Mouse (Mus musculus) spleen, adult 2 months (tissue): Measurements from ENCODE around the gene Batf. TPM values are rescaled to one million over a fixed set of nuclear protein-coding genes. Genes with fewer than 3 reads are reported as not detected.
"Not testable (repeated sequence)": the region's sequence is repeated elsewhere in the genome, so short reads cannot be mapped to it uniquely, and the experiment has no call there.

ENCODE experiments used
- DNase-seq, 2 experiments: peaks; one replicate each; pipeline versions ENCODE4 v3.0.0 to v3.0.0-alpha.2; 2012 to 2021; ENCODE audit warnings: low spot score in 2 of 2, low read depth in 1 of 2
- H3K27ac ChIP-seq: fragments of 200-500 bp; 2 replicates; pipeline ENCODE4 v1.5.1; 2012; ENCODE audit warnings: low read length, inconsistent platforms; ENCODE audit not compliant: insufficient read depth
- H3K27me3 ChIP-seq: fragments of 200-500 bp; 2 replicates; pipeline ENCODE4 v1.6.1; 2012; ENCODE audit warnings: mild to moderate bottlenecking, moderate library complexity, low read length, inconsistent platforms; ENCODE audit not compliant: control insufficient read depth, insufficient read depth
- H3K36me3 ChIP-seq: fragments of 200-500 bp; 2 replicates; pipeline ENCODE4 v1.6.1; 2012; ENCODE audit warnings: mild to moderate bottlenecking, low read length, inconsistent platforms; ENCODE audit not compliant: control insufficient read depth, insufficient read depth
- H3K4me1 ChIP-seq: fragments of 200-500 bp; 2 replicates; pipeline ENCODE4 v1.6.1; 2011; ENCODE audit warnings: inconsistent platforms; ENCODE audit not compliant: control insufficient read depth, insufficient read depth, insufficient read length
- H3K4me3 ChIP-seq: fragments of 200-500 bp; 2 replicates; pipeline ENCODE4 v1.5.1; 2011; ENCODE audit warnings: mild to moderate bottlenecking, inconsistent platforms; ENCODE audit not compliant: insufficient read depth, insufficient read length; ENCODE audit errors: extremely low read depth
- CTCF ChIP-seq: fragments of 200-500 bp; IDR thresholded peaks from 2 replicates; pipeline ENCODE4 v1.5.1; 2011; ENCODE audit warnings: mild to moderate bottlenecking, inconsistent platforms; ENCODE audit not compliant: insufficient read depth, insufficient read length, insufficient replicate concordance; ENCODE audit errors: extremely low read depth
- POLR2A ChIP-seq: fragments of 200-500 bp; IDR thresholded peaks from 2 replicates; pipeline ENCODE4 v1.6.1; 2011; ENCODE audit warnings: low read depth, low read length, inconsistent platforms
- WGBS: fragments of 180-500 bp; shearing (Covaris S2); methylation state at CpG from one replicate; pipeline ENCODE4 v1.1.7; 2018; 5-methylcytosine and 5-hydroxymethylcytosine counted together
- polyA plus RNA-seq: library from polyadenylated mRNA; depleted of rRNA; stranded (reverse); fragments of >200 nt; gene quantifications from 2 replicates; pipeline ENCODE4 v1.2.3, GENCODE M21; 2012

Batf gene
- polyA plus RNA-seq, 1 experiment, result 15.4 TPM

- DNase-seq, result no peak
- Histone ChIP-seq H3K36me3 (no peaks in the 10 kb centered on the region), H3K4me1 (0 out of 2 replicates have a peak, but pooled peaks cover 2% of the 10 kb centered on the region), H3K27ac (no peak overlapping the region), H3K27me3 (no peaks in the 10 kb centered on the region), H3K4me3 (no peak overlapping the region)
- no peak for TF ChIP-seq POLR2A
- no peak for TF ChIP-seq CTCF
- WGBS, result 82% methylated on average over 5 of the region's 5 CpGs
These were observed 42.7 kb upstream of the Batf start for GRCm38 (mm10) chr12:85643735-85644134.

- DNase-seq, result peak in 1 of 2 experiments; percentile 22
These were observed 40.8 kb upstream of the Batf start for GRCm38 (mm10) chr12:85645664-85646063.

GRCm38 (mm10) chr12:85647346-85647745 lies 39.1 kb upstream of the Batf start:
- no peak overlapping the region for H3K4me3 ChIP-seq
- WGBS, result 23% methylated on average over 10 of the region's 10 CpGs
- TF ChIP-seq CTCF (peak; percentile 50; the same call in 1 of the 2 replicates), POLR2A (no peak)
- H3K27me3 ChIP-seq, result no peaks in the 10 kb centered on the region
- peak in 1 of 2 experiments; percentile 15 for DNase-seq
- no peaks in the 10 kb centered on the region for H3K36me3 ChIP-seq
- no peaks in the 10 kb centered on the region for H3K4me1 ChIP-seq
- H3K27ac ChIP-seq, result no peak overlapping the region

More at GRCm38 (mm10) chr12:85645664-85646063, 40.8 kb upstream of the Batf start:
- 87% methylated on average over 4 of the region's 4 CpGs for WGBS
- Histone ChIP-seq H3K27ac (no peak overlapping the region), H3K4me1 (no peaks in the 10 kb centered on the region), H3K27me3 (no peaks in the 10 kb centered on the region), H3K4me3 (no peak overlapping the region), H3K36me3 (no peaks in the 10 kb centered on the region)
- TF ChIP-seq POLR2A (no peak), CTCF (peak; percentile 14; the same call in 1 of the 2 replicates)

GRCm38 (mm10) chr12:85647955-85648354 lies 38.5 kb upstream of the Batf start:
- H3K4me1 ChIP-seq, result no peaks in the 10 kb centered on the region
- no peak overlapping the region for H3K27ac ChIP-seq
- H3K36me3 ChIP-seq, result no peaks in the 10 kb centered on the region
- 6% methylated on average over 1 of the region's 1 CpGs for WGBS
- no peak overlapping the region for H3K4me3 ChIP-seq
- H3K27me3 ChIP-seq, result no peaks in the 10 kb centered on the region
- DNase-seq, result no peak
- TF ChIP-seq POLR2A, result no peak
- no peak for TF ChIP-seq CTCF

GRCm38 (mm10) chr12:85659319-85659718 lies 27.1 kb upstream of the Batf start:
- Histone ChIP-seq H3K4me3 (no peak overlapping the region), H3K27ac (no peak overlapping the region), H3K36me3 (no peaks in the 10 kb centered on the region), H3K4me1 (peaks cover 7% of the 10 kb centered on the region; the same call in 1 of the 2 replicates), H3K27me3 (no peaks in the 10 kb centered on the region)
- DNase-seq, result no peak
- WGBS, result 61% methylated on average over 2 of the region's 2 CpGs
- TF ChIP-seq POLR2A (no peak), CTCF (no peak)

GRCm38 (mm10) chr12:85660855-85661254 lies 25.6 kb upstream of the Batf start:
- WGBS, result 11% methylated on average over 12 of the region's 12 CpGs
- H3K27ac ChIP-seq, result peak overlapping the region; percentile 7; the same call in 1 of the 2 replicates
- peak in 1 of 2 experiments; percentile 30 for DNase-seq

DNA sequence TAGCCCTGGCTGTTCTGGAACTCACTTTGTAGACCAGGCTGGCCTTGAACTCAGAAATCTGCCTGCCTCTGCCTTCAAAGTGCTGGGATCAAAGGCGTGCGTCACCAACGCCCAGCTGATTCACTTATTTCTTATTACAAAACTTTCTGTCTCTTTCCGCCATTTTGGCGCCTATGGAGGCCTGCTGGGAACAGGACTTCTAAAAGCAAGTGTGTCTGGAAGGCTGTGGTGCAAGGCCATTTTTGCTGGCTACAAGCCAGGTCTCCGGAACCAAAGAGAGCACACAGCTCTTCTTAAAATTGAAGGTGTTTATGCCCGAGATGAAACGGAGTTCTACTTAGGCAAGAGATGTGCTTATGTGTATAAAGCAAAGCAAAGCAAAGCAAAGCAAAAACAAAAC lies 24.2 kb upstream of the Batf start:
- not testable (repeated sequence) for H3K27ac ChIP-seq, H3K36me3 ChIP-seq, DNase-seq, H3K4me1 ChIP-seq, H3K4me3 ChIP-seq, H3K27me3 ChIP-seq
- WGBS, result 85% methylated on average over 8 of the region's 8 CpGs

More at GRCm38 (mm10) chr12:85660855-85661254, 25.6 kb upstream of the Batf start:
- Histone ChIP-seq H3K27me3 (no peaks in the 10 kb centered on the region), H3K4me1 (peaks cover 7% of the 10 kb centered on the region; the same call in 1 of the 2 replicates), H3K36me3 (no peaks in the 10 kb centered on the region), H3K4me3 (no peak overlapping the region)
- TF ChIP-seq CTCF (no peak), POLR2A (no peak)
